Mouse (Mus musculus) thymus, adult 2 months (tissue): ENCODE results near the gene Mmd.
"Not testable (repeated sequence)": the region's sequence is repeated elsewhere in the genome, so short reads cannot be mapped to it uniquely, and the experiment has no call there.

Source experiments
- CTCF ChIP-seq: fragments of 200-500 bp; IDR thresholded peaks from 2 replicates; pipeline ENCODE4 v1.5.1; 2012; ENCODE audit warnings: mild to moderate bottlenecking, control low read depth, low read length, moderate library complexity, borderline replicate concordance; ENCODE audit not compliant: control insufficient read depth, poor library complexity, insufficient read depth; ENCODE audit errors: extremely low read depth
- POLR2A ChIP-seq: fragments of 200-500 bp; IDR thresholded peaks from 2 replicates; pipeline ENCODE4 v1.6.1; 2012; ENCODE audit warnings: mild to moderate bottlenecking, low read length, control low read depth, moderate library complexity; ENCODE audit not compliant: control insufficient read depth, poor library complexity, insufficient read depth; ENCODE audit errors: extremely low read depth

DNA sequence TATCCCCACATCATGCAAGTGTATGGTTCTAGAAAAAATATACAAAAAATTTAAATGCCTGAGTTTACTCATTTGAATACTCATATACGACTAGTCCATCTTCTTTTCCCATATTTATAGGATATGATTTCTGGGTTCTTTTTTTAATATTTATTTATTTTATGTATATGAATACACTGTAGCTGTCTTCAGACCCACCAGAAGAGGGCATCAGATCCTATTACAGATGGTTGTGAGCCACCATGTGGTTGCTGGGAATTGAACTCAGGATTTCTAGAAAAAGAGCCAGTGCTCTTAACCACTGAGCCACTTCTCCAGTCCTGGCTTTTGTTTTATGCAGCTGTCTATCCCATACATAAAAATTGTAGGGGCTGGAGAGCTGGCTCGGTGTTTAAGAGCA lies 32.7 kb downstream of the Mmd start:
- TF ChIP-seq CTCF, POLR2A: not testable (repeated sequence)
